Mouse (Mus musculus) midbrain, postnatal 0 days (tissue): Measurements from ENCODE around the gene Dner. TPM values are rescaled to one million over a fixed set of nuclear protein-coding genes. Genes with fewer than 3 reads are reported as not detected.

Source experiments
- ATAC-seq: fragments of 200-750 bp; cut with Nextera tagmentation; 2 replicates; pipeline ENCODE4 v1.8.0; 2017; ENCODE audit warnings: moderate number of reproducible peaks, mild to moderate bottlenecking, moderate TSS enrichment, moderate library complexity; ENCODE audit not compliant: low FRiP score
- DNase-seq: peaks from one replicate; pipeline ENCODE4 v3.0.0-alpha.2; 2015; ENCODE audit warnings: low spot score
- H3K27ac ChIP-seq: fragments of 300-500 bp; sonication (generic); 2 replicates; pipeline ENCODE4 v1.5.1; 2014; ENCODE audit warnings: low read depth, mild to moderate bottlenecking, low read length, mixed read lengths
- H3K27me3 ChIP-seq: fragments of 300-500 bp; sonication (generic); 2 replicates; pipeline ENCODE4 v1.6.1; 2014; ENCODE audit warnings: low read length, control low read depth, mixed read lengths; ENCODE audit not compliant: insufficient read depth
- H3K36me3 ChIP-seq: fragments of 300-500 bp; sonication (generic); 2 replicates; pipeline ENCODE4 v1.6.1; 2014; ENCODE audit warnings: low read length, control low read depth, mixed read lengths; ENCODE audit not compliant: insufficient read depth
- H3K4me1 ChIP-seq: fragments of 300-500 bp; sonication (generic); 2 replicates; pipeline ENCODE4 v1.6.1; 2014; ENCODE audit warnings: mild to moderate bottlenecking, control low read depth, antibody characterized with exemption, low read length, mixed read lengths; ENCODE audit not compliant: insufficient read depth
- H3K4me2 ChIP-seq: fragments of 300-500 bp; sonication (generic); 2 replicates; pipeline ENCODE4 v1.6.1; 2014; ENCODE audit warnings: low read depth, mild to moderate bottlenecking, low read length, mixed read lengths; ENCODE audit not compliant: poor library complexity, severe bottlenecking
- H3K4me3 ChIP-seq: fragments of 300-500 bp; sonication (generic); 2 replicates; pipeline ENCODE4 v1.5.1; 2014; ENCODE audit warnings: low read depth, mild to moderate bottlenecking, low read length, moderate library complexity
- H3K9ac ChIP-seq: fragments of 300-500 bp; sonication (generic); replicated peaks from 2 replicates; pipeline ENCODE4 v1.6.1; 2014; ENCODE audit warnings: mild to moderate bottlenecking, low read length, moderate library complexity, mixed read lengths; ENCODE audit not compliant: poor library complexity, severe bottlenecking
- H3K9me3 ChIP-seq: fragments of 300-500 bp; sonication (generic); 2 replicates; pipeline ENCODE4 v1.6.1; 2016; ENCODE audit warnings: low read length, control low read depth
- CTCF ChIP-seq: IDR thresholded peaks from 2 replicates; pipeline ENCODE4 v1.5.1; 2016; ENCODE audit warnings: antibody characterized with exemption, mild to moderate bottlenecking
- WGBS: fragments of 180-500 bp; shearing (Covaris S2); extraction: QIAGEN DNeasy Blood & Tissue Kit; methylation state at CpG from one replicate; pipeline ENCODE4 v1.1.7; 2014; 5-methylcytosine and 5-hydroxymethylcytosine counted together
- polyA plus RNA-seq: library from polyadenylated mRNA; unstranded; fragments of >200 nt; fragmentation: Nextera tagmentation; extraction: Ambion mirVana; gene quantifications from 2 replicates; pipeline ENCODE4 v1.2.1, GENCODE M21; 2015
- total RNA-seq: library from RNA; depleted of rRNA; stranded (reverse); fragments of >200 nt; gene quantifications from 2 replicates; pipeline ENCODE4 v1.2.3, GENCODE M21; 2014

Gene Dner
- total and polyA plus RNA-seq, 2 experiments from 2014 or later, result 321 to 323 TPM

GRCm38 (mm10) chr1:84491732-84492131, 204.3 kb downstream of the Dner start:
- Histone ChIP-seq H3K4me2 (no peak overlapping the region), H3K9me3 (no peaks in the 10 kb centered on the region), H3K27ac (no peak overlapping the region), H3K4me1 (no peaks in the 10 kb centered on the region), H3K4me3 (no peak overlapping the region), H3K27me3 (no peaks in the 10 kb centered on the region), H3K36me3 (no peaks in the 10 kb centered on the region), H3K9ac (no peak overlapping the region)
- no peak for ATAC-seq
- no peak for TF ChIP-seq CTCF
- no peak for DNase-seq
- WGBS, result 79% methylated on average over 6 of the region's 6 CpGs

GRCm38 (mm10) chr1:84488546-84488945, 207.5 kb downstream of the Dner start:
- ATAC-seq, result no peak
- no peak for TF ChIP-seq CTCF

DNA sequence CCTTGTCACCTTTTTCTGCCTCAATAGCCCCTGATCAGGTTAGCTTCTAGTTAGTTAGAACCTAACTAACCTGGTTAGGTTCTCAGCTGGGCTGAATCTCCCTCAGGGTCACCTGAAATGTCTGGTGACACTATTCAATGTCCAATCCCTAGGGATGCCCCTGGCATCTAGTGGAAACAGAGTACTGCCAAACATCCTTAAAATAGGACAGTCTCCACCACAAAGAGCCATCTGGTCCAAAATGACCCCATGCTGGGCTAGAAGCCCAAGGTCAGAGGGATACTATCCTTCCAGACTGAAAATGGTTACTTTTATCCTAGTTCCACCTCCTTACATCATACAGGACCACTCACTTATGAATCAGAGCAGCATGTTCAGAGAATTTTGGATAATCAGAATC, 211.0 kb downstream of the Dner start:
- Histone ChIP-seq H3K27me3 (no peaks in the 10 kb centered on the region), H3K4me3 (no peak overlapping the region), H3K36me3 (no peaks in the 10 kb centered on the region), H3K27ac (no peak overlapping the region), H3K9me3 (no peaks in the 10 kb centered on the region), H3K4me2 (no peak overlapping the region), H3K4me1 (no peaks in the 10 kb centered on the region), H3K9ac (no peak overlapping the region)
- DNase-seq (no peak), ATAC-seq (no peak)
- no peak for TF ChIP-seq CTCF

More at GRCm38 (mm10) chr1:84488546-84488945, 207.5 kb downstream of the Dner start:
- WGBS, result 95% methylated on average over 1 of the region's 1 CpGs
- no peak for DNase-seq
- H3K4me1 ChIP-seq, result no peaks in the 10 kb centered on the region
- no peaks in the 10 kb centered on the region for H3K9me3 ChIP-seq
- no peak overlapping the region for H3K4me2 ChIP-seq
- no peak overlapping the region for H3K27ac ChIP-seq
- H3K36me3 ChIP-seq, result no peaks in the 10 kb centered on the region
- H3K27me3 ChIP-seq, result no peaks in the 10 kb centered on the region
- no peak overlapping the region for H3K9ac ChIP-seq
- no peak overlapping the region for H3K4me3 ChIP-seq

GRCm38 (mm10) chr1:84484577-84484976, 211.4 kb downstream of the Dner start:
- DNase-seq (no peak), ATAC-seq (no peak)
- Histone ChIP-seq H3K9ac (no peak overlapping the region), H3K4me2 (no peak overlapping the region), H3K36me3 (no peaks in the 10 kb centered on the region), H3K27ac (no peak overlapping the region), H3K4me3 (no peak overlapping the region), H3K9me3 (no peaks in the 10 kb centered on the region), H3K27me3 (no peaks in the 10 kb centered on the region), H3K4me1 (no peaks in the 10 kb centered on the region)
- 86% methylated on average over 3 of the region's 3 CpGs for WGBS
- no peak for TF ChIP-seq CTCF

- TF ChIP-seq CTCF, result no peak
Observed at GRCm38 (mm10) chr1:84479976-84480375, 216.0 kb downstream of the Dner start.

DNA sequence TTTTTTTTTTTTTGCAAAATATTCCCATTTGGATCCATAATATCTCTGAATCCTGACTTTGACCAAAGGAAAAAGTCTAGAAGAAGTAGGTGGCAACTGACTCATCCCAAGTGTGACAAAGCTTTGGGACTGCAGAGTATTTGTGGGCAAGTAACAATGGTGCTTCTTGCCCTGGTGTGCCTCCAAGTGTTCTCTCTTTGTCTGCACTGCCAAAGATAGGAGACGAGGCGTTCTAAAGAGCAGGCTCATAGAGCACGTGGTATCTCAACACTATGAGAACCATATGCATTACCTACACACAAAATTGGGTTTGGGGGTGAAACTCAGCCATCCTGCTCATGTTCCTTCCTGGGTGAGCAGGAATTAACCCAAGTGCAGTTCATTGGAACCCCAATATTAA, 221.7 kb downstream of the Dner start:
- H3K27me3 ChIP-seq, result no peaks in the 10 kb centered on the region
- H3K27ac ChIP-seq, result no peak overlapping the region
- H3K4me1 ChIP-seq, result no peaks in the 10 kb centered on the region
- H3K36me3 ChIP-seq, result no peaks in the 10 kb centered on the region
- DNase-seq (no peak), ATAC-seq (no peak)
- H3K4me3 ChIP-seq, result no peak overlapping the region
- no peak overlapping the region for H3K9ac ChIP-seq
- TF ChIP-seq CTCF, result no peak
- WGBS, result 86% methylated on average over 3 of the region's 3 CpGs
- no peak overlapping the region for H3K4me2 ChIP-seq
- no peaks in the 10 kb centered on the region for H3K9me3 ChIP-seq

More at GRCm38 (mm10) chr1:84479976-84480375, 216.0 kb downstream of the Dner start:
- no peaks in the 10 kb centered on the region for H3K36me3 ChIP-seq
- H3K4me3 ChIP-seq, result no peak overlapping the region
- no peak overlapping the region for H3K4me2 ChIP-seq
- no peaks in the 10 kb centered on the region for H3K9me3 ChIP-seq
- H3K9ac ChIP-seq, result no peak overlapping the region
- no peaks in the 10 kb centered on the region for H3K27me3 ChIP-seq
- DNase-seq (no peak), ATAC-seq (no peak)
- no peak overlapping the region for H3K27ac ChIP-seq
- WGBS, result 85% methylated on average over 8 of the region's 8 CpGs
- no peaks in the 10 kb centered on the region for H3K4me1 ChIP-seq

GRCm38 (mm10) chr1:84472260-84472659, 223.8 kb downstream of the Dner start:
- no peak for DNase-seq

More at GRCm38 (mm10) chr1:84472260-84472659, 223.8 kb downstream of the Dner start:
- no peak for ATAC-seq
- Histone ChIP-seq H3K4me2 (no peak overlapping the region), H3K27me3 (no peaks in the 10 kb centered on the region), H3K27ac (no peak overlapping the region), H3K9ac (no peak overlapping the region), H3K4me3 (no peak overlapping the region), H3K9me3 (no peaks in the 10 kb centered on the region), H3K4me1 (no peaks in the 10 kb centered on the region), H3K36me3 (no peaks in the 10 kb centered on the region)
- no peak for TF ChIP-seq CTCF
- 80% methylated on average over 2 of the region's 2 CpGs for WGBS
